Mouse (Mus musculus) neutrophil, adult 5-6 weeks (primary cell): ENCODE measurements around the gene Sh3bp4. TPM values are rescaled to one million over a fixed set of nuclear protein-coding genes. Genes with fewer than 3 reads are reported as not detected.

Experiments
- ATAC-seq: fragments of 151-379, 151-347 bp; 2 replicates; pipeline ENCODE4 v1.8.0; 2017; ENCODE audit warnings: mild to moderate bottlenecking, moderate TSS enrichment; ENCODE audit not compliant: insufficient number of reproducible peaks, poor library complexity, low FRiP score, severe bottlenecking; ENCODE audit errors: extremely low read depth
- total RNA-seq: library from RNA; stranded (forward); fragments of 200-1000 nt; gene quantifications from 2 replicates; pipeline ENCODE4 v1.2.3, GENCODE M21; 2017

Sh3bp4 gene
- total RNA-seq, result 0.25 TPM in 1 of 2 replicates, not detected in the other

GRCm38 (mm10) chr1:89070103-89070700 is at the start of gene Sh3bp4:
Gene Sh3bp4, plus strand, starts transcription at chr1:89070415.
- peak; percentile 66 for ATAC-seq

- no peak for ATAC-seq
Measured at GRCm38 (mm10) chr1:89022997-89023396, 47.2 kb upstream of the Sh3bp4 start.

GRCm38 (mm10) chr1:89024696-89025612 is 45.3 kb upstream of the Sh3bp4 start:
- ATAC-seq, result no peak

- ATAC-seq, result no peak
Measured at GRCm38 (mm10) chr1:89026040-89026439, 44.2 kb upstream of the Sh3bp4 start.

GRCm38 (mm10) chr1:89029136-89029927 is 40.9 kb upstream of the Sh3bp4 start:
- no peak for ATAC-seq

- ATAC-seq, result no peak
Measured at GRCm38 (mm10) chr1:89033661-89034060, 36.6 kb upstream of the Sh3bp4 start.

- no peak for ATAC-seq
Measured at GRCm38 (mm10) chr1:89034061-89034460, 36.2 kb upstream of the Sh3bp4 start.

GRCm38 (mm10) chr1:89035115-89035514 is 35.1 kb upstream of the Sh3bp4 start:
- ATAC-seq, result no peak

GRCm38 (mm10) chr1:89039836-89040235 is 30.4 kb upstream of the Sh3bp4 start:
- ATAC-seq, result no peak

GRCm38 (mm10) chr1:89041290-89041689 is 28.9 kb upstream of the Sh3bp4 start:
- no peak for ATAC-seq

GRCm38 (mm10) chr1:89042081-89042480 is 28.1 kb upstream of the Sh3bp4 start:
- no peak for ATAC-seq

GRCm38 (mm10) chr1:89042956-89043355 is 27.3 kb upstream of the Sh3bp4 start:
- no peak for ATAC-seq

- ATAC-seq, result no peak
Measured at GRCm38 (mm10) chr1:89045403-89045802, 24.8 kb upstream of the Sh3bp4 start.

- ATAC-seq, result no peak
Measured at GRCm38 (mm10) chr1:89049506-89049905, 20.7 kb upstream of the Sh3bp4 start.

GRCm38 (mm10) chr1:89056175-89056574 is 14.0 kb upstream of the Sh3bp4 start:
- no peak for ATAC-seq

- ATAC-seq, result no peak
Measured at GRCm38 (mm10) chr1:89057430-89057829, 12.8 kb upstream of the Sh3bp4 start.

GRCm38 (mm10) chr1:89058011-89058410 is 12.2 kb upstream of the Sh3bp4 start:
- no peak for ATAC-seq

- no peak for ATAC-seq
Measured at GRCm38 (mm10) chr1:89062977-89063376, 7.2 kb upstream of the Sh3bp4 start.

- ATAC-seq, result no peak
Measured at GRCm38 (mm10) chr1:89063800-89064199, 6.4 kb upstream of the Sh3bp4 start.
